Mouse (Mus musculus) left cerebral cortex, adult 2 months (tissue): ENCODE results near the gene Sh3gl3. TPM values are rescaled to one million over a fixed set of nuclear protein-coding genes. Genes with fewer than 3 reads are reported as not detected.
A peak's percentile ranks its signal among the peaks of the same experiment; 100 is the strongest.

Experiments
- DNase-seq, 2 experiments: peaks; one replicate each; pipeline ENCODE4 v3.0.0; 2021 to 2022; ENCODE audit warnings: low spot score in 2 of 2, mixed read lengths in 1 of 2; ENCODE audit errors: extremely low spot score in 1 of 2
- H3K27ac ChIP-seq: fragments of 200-600 bp; 2 replicates; pipeline ENCODE4 v1.8.1; 2022
- H3K4me3 ChIP-seq: fragments of 200-600 bp; 2 replicates; pipeline ENCODE4 v1.8.1; 2022
- CTCF ChIP-seq: fragments of 200-600 bp; IDR thresholded peaks from 2 replicates; pipeline ENCODE4 v1.8.1; 2022; ENCODE audit warnings: antibody characterized with exemption, mild to moderate bottlenecking, moderate library complexity
- intact Hi-C: fragments of 180-260 bp; cut with DNase I; formaldehyde crosslinking; loops from one replicate; pipeline ENCODE4 v1.15.1; 2025
- total RNA-seq, 2 experiments: library from RNA; stranded (reverse); gene quantifications; 2 replicates each; pipeline ENCODE4 v1.2.3; 2021

Sh3gl3 gene
- total RNA-seq, 2 experiments from 2014 or later, result 44.5 to 47.0 TPM

DNA sequence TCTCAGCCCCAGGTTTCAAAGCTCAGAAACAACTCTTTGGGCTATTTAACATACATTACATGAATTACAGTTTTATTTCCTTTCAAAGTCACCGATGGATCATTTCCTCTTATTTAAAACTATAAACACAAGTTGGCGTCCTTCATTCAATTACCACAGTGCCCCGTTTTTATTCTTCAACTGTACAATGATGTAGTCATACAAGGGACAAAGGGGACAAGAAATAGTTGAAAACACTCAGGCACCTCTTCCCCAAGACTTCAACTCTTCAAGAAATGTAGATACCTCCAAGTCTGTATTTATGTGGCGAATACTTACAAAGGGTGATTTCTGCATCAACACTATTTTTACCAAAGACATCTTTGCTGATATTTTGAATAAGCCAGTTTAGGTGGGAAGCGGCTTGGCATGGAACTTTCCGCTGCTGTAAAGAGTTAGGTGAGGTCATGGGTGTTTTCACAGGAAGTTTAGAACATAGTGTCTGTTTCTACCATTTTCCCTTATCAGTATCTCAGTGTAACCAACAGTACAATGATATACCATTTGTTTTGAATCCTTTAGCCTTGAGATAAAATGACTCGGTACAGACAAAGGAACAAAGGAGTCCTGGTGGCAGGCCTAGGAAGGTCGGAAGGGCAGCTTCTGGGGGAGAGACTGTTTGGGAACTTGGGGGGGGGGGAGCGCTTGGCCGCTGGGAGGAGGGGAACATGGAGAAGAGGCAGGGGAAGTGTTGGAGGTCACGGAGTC lies 62.7 kb downstream of the Sh3gl3 start:
- no peak overlapping the region for H3K27ac ChIP-seq
- intact Hi-C loops, result no loop called here
- TF ChIP-seq CTCF, result no peak

DNA sequence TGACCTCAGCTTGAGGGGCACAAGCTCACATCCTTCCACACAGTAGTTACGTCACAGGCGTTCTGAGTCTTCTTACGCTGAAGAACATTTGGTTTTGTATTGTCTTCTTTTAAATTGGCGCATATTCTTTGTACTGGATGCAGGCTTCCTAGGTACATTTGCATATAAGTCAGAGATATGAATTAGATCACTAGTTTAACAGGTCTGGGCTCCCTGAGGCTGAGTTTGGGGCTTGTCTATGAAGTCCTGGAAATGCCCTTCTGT lies 63.2 kb downstream of the Sh3gl3 start:
- Histone ChIP-seq H3K27ac (no peak overlapping the region), H3K4me3 (no peak overlapping the region)
- no peak for TF ChIP-seq CTCF
- no peak for DNase-seq
- intact Hi-C loops, result no loop called here

More for the DNA sequence above, 62.7 kb downstream of the Sh3gl3 start:
- H3K4me3 ChIP-seq, result no peak overlapping the region
- no peak for DNase-seq

DNA sequence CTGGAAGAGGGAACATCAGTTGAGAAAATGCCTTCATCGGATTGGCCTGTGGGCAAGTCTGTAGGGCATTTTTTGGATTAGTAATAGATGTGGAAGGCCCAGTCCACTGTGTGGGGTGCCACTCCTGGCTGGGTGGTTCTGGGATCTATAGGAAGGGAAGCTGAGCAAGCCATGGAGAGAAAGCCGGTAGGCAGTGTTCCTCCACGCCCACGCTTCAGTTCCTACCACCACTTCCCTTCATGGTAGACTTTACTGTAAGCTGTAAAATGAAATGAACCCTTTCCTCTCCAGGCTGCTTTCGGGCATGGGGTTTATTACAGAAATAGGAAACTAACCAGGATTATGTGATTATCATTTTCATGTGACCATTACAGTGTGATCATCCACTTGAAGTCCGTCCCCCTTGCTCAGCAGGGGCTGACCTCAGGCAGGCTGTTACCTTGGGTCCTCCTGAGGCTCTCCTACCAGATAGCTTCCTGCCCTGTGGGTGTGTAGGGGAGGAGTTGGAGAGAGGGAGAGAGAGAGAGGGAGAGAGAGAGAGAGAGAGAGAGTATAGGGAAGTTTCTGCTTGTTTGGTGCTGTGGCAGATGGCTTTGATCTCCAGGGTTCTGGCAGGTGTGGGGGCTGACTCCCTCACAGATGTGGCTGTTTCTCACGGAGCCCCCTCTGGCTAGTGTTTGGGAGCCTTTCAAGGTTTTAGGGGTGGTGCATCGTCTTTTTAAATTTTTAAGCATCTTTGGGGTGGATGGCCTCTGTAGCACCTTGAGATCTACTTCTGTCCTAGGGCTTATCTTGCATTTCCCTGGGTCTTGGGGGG lies 67.0 kb downstream of the Sh3gl3 start:
- intact Hi-C loops, result no loop called here
- no peak for TF ChIP-seq CTCF
- Histone ChIP-seq H3K27ac (no peak overlapping the region), H3K4me3 (no peak overlapping the region)
- no peak for DNase-seq

DNA sequence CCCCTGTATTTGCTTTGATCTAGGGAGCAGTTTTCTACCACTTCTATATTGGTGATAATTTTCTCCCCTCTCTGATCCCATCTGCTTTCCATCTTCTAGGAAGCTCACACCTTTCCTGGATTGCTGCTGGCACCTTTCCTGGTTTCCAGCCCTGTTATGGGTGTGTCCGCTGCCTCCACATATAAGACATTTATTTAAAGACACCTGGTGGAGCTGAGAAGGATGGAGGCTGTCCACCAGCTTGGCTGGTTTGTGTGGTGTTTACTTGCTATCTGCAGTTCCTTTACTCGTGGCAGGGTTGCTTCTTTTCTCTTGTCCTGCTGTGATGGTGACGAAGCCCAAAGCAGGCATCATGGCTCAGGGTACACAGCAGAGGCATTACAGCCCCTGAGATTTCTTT lies 71.1 kb downstream of the Sh3gl3 start:
- intact Hi-C loops, result no loop called here
- Histone ChIP-seq H3K27ac (0 out of 2 replicates have a peak overlapping the region, but pooled peaks have one; percentile 16), H3K4me3 (no peak overlapping the region)
- no peak for TF ChIP-seq CTCF
- no peak for DNase-seq

DNA sequence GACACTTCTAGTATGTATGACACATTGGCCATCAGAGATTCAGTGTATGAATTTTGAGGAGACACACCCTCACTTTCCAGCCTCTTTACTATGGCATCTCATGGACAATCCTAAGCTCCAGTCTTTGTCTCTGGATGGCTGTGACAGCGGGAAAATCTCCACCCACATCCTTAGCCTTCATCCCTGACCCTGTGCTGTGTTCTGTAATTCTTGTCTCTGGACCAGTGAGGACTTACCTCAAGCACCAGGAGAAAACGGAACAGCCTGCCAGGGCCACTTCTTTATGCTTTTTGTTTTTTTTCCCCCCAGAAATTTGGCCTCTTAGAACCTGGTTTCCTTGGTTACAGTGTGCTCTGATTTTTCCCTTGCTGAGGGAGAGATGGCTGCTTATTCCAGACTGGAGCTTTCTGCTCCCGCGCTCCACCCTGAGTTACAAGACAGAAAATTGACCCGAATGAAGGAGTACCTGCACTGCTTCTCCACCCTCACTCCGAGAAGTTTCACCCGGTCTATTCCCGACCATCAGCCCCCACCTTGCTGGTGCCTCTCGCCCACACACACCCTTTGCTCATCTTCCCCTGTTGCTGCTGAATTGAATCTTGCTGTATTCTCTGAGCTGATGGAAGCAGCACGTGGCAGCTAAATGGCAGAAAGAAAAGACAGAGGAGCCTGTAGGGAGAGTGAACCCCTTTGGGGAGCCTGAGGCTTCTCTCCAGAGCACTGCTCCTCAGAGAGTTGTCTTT lies 75.5 kb downstream of the Sh3gl3 start:
- peak in 1 of 2 experiments; percentile 45 for DNase-seq
- no peak overlapping the region for H3K27ac ChIP-seq
- H3K4me3 ChIP-seq, result no peak overlapping the region
- no peak for TF ChIP-seq CTCF
- intact Hi-C loops, result no loop called here

DNA sequence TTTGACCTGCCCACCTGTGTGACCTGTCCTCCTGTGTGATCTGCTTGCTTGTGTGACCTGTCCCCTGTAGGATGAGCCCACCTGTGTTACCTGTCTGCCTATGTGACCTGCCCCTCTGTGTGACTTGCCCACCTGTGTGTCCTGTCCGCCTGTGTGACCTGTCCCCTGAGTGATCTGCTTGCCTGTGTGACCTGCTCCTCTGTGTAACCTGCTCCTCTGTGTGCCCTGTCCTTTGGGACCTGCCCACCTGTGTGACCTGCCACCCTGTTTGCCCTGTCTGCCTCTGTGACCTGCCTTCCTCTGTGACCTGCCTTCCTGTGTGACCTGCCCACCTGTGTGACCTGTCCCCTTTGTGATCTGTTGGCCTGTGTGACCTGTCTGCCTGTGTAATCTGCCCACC lies 79.7 kb downstream of the Sh3gl3 start:
- intact Hi-C loops, result no loop called here

DNA sequence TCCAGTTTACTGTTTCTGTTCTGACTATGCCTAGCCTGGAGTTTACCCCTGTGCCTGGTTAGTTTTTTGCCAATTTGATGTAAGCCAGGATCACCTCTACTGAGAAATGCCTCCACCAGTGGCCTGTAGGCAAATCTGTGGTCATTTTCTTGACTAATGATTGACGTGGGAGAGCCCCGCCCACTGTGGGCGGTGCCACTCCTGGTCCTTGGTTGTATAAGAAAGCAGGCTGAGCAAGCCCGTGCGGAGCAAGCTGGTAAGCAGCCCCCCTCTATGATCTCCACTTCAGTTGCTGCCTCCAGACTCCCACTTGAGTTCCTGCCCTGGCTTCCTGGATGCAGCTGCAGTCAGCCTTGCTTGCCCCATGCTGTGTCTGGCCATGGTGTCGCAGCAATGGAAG lies 83.3 kb downstream of the Sh3gl3 start:
- intact Hi-C loops, result no loop called here
- DNase-seq, result no peak
- no peak for TF ChIP-seq CTCF

More for the DNA sequence above, 79.7 kb downstream of the Sh3gl3 start:
- no peak for TF ChIP-seq CTCF
- no peak overlapping the region for H3K4me3 ChIP-seq
- no peak for DNase-seq
- H3K27ac ChIP-seq, result no peak overlapping the region

DNA sequence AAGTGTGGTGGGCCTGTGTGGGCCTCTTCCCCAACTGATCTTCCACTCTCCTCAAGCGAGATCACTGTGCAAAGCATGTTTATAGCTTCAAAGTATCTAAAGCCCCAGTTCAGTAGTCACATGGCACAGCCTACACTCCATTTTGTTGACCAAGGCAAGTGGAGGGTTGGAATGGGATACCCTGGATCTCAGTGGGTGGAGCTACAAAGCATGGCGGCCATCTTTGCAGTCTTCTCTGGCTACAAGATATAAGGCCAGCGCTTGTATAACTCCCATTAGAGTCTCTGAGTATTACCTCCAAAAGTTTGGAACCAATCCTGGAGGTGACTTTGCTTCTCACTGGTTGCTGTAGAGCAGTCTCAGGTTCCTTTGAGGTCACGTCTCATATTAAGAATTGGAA lies 83.9 kb downstream of the Sh3gl3 start:
- DNase-seq, result no peak
- TF ChIP-seq CTCF, result no peak
- Histone ChIP-seq H3K27ac (no peak overlapping the region), H3K4me3 (no peak overlapping the region)
- intact Hi-C loops, result no loop called here

More for the DNA sequence above, 83.3 kb downstream of the Sh3gl3 start:
- no peak overlapping the region for H3K27ac ChIP-seq
- no peak overlapping the region for H3K4me3 ChIP-seq

DNA sequence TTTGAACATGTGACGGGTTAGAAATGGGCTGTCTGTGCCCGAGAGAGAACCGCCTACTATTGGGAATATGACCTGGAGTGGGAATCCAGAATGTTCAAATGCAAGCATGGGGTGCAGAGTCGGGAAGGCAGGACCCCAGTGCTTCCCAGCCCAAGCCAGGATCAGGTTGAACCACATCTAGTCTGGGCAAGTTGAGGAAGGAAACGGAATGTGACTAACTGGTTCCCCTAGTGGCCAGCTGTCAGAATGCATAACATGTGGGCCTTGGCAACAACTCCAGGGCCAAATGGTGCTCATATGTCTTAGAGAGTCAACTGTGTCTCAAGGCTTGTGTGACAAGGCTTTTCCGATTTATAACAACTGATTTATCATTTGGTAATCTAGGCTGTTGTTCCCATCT lies 86.6 kb downstream of the Sh3gl3 start:
- intact Hi-C loops, result no loop called here
- DNase-seq, result peak; percentile 33 to 55
- Histone ChIP-seq H3K4me3 (no peak overlapping the region), H3K27ac (no peak overlapping the region)
- peak; percentile 73 for TF ChIP-seq CTCF

DNA sequence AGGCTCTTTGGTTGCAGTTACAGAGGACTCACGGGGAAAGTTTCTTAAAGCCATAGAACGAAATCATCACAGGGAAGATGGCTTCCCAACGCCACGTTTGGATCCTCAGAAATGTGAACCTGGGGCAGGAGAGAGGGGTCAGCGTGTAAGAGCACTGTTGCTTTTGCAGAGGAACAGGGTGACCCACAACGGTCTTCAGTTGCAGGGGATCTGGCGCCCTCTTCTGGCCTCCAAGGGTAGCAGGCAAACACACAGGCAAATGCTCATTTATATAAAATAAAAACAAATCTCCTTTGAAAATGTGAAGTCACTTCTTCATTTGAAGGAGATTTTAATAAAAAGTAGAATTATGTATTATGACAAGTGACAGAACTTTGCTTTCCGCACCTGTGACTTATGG lies 89.5 kb downstream of the Sh3gl3 start:
- Histone ChIP-seq H3K27ac (no peak overlapping the region), H3K4me3 (no peak overlapping the region)
- intact Hi-C loops, result loop anchor here (2.0 kb wide), 3 partner anchors 88 to 304 kb away; no protein-coding TSS in a partner anchor
- TF ChIP-seq CTCF, result peak; percentile 97
- DNase-seq, result peak; percentile 65 to 69

DNA sequence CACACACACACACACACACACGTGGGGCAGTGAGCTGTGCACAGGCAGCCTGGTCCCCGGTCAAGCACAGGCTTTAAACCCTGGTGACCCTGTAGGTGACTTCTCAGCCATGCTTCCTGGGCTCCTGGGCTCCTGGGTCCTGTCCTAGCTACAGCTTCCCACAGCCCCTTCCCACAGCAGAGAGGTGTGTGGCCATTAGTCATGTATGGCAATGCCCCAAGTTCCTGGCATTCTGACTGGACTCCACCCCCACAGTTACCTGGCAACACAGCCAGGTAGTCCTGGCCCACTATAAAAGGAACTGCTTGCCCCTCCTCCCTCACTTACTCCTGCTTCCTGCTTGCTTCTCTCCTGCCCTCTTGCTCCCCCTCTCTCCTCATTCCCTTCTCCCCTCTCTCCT lies 90.5 kb downstream of the Sh3gl3 start:
- intact Hi-C loops, result no loop called here
- Histone ChIP-seq H3K27ac (no peak overlapping the region), H3K4me3 (no peak overlapping the region)
- TF ChIP-seq CTCF, result no peak
- DNase-seq, result no peak

DNA sequence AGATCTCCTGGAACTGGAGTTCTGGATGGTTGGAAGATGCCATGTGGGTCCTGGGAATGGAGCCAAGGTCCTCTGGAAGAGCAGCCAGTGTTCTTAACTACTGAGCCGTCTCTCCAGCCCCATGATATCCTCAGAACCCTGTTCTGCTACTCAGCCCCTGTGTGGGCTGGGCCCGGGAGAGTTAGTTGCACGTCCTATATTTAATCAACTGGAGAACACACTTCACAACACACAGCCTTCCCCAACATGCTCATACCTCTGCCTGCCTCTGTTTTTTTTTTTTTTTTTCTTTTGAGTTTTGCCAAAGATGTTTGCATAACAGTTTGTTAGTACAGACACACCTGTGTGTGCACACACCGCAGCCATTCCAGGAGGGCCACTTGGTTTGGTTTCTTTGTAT lies 91.7 kb downstream of the Sh3gl3 start:
- intact Hi-C loops, result no loop called here
- DNase-seq, result no peak
- H3K27ac ChIP-seq, result no peak overlapping the region
- no peak for TF ChIP-seq CTCF
- H3K4me3 ChIP-seq, result no peak overlapping the region
